Mouse (Mus musculus) intestine, postnatal 0 days (tissue): ENCODE measurements around the gene Klhdc4. TPM values are rescaled to one million over a fixed set of nuclear protein-coding genes. Genes with fewer than 3 reads are reported as not detected.
A peak's percentile ranks its signal among the peaks of the same experiment; 100 is the strongest.

Source experiments
- ATAC-seq: fragments of 200-750 bp; cut with Nextera tagmentation; 2 replicates; pipeline ENCODE4 v1.8.0; 2017; ENCODE audit warnings: mild to moderate bottlenecking, moderate TSS enrichment, moderate library complexity
- H3K27ac ChIP-seq: fragments of 300-500 bp; sonication (generic); 2 replicates; pipeline ENCODE4 v1.5.1; 2014; ENCODE audit warnings: mild to moderate bottlenecking, low read depth, low read length, moderate library complexity
- H3K27me3 ChIP-seq: fragments of 300-500 bp; sonication (generic); replicated peaks from 2 replicates; pipeline ENCODE4 v1.6.1; 2014; ENCODE audit warnings: low read length, mixed read lengths; ENCODE audit not compliant: control insufficient read depth, insufficient read depth
- H3K36me3 ChIP-seq: fragments of 300-500 bp; sonication (generic); 2 replicates; pipeline ENCODE4 v1.6.1; 2014; ENCODE audit warnings: mild to moderate bottlenecking, moderate library complexity; ENCODE audit not compliant: control insufficient read depth, insufficient read depth
- H3K4me1 ChIP-seq: fragments of 300-500 bp; sonication (generic); replicated peaks from 2 replicates; pipeline ENCODE4 v1.6.1; 2014; ENCODE audit warnings: antibody characterized with exemption, low read length, mixed read lengths; ENCODE audit not compliant: control insufficient read depth, insufficient read depth
- H3K4me2 ChIP-seq: fragments of 300-500 bp; sonication (generic); replicated peaks from 2 replicates; pipeline ENCODE4 v1.6.1; 2014; ENCODE audit warnings: low read depth, mild to moderate bottlenecking, moderate library complexity
- H3K4me3 ChIP-seq: fragments of 300-500 bp; sonication (generic); 2 replicates; pipeline ENCODE4 v1.5.1; 2014; ENCODE audit warnings: low read depth, low read length
- H3K9ac ChIP-seq: fragments of 300-500 bp; sonication (generic); 2 replicates; pipeline ENCODE4 v1.6.1; 2014; ENCODE audit warnings: mild to moderate bottlenecking, low read depth, low read length
- H3K9me3 ChIP-seq: fragments of 300-500 bp; sonication (generic); 2 replicates; pipeline ENCODE4 v1.6.1; 2016; ENCODE audit warnings: mixed run types; ENCODE audit not compliant: control insufficient read depth
- CTCF ChIP-seq: sonication (generic); IDR thresholded peaks from 2 replicates; pipeline ENCODE4 v1.5.1; 2016; ENCODE audit warnings: low read depth, mild to moderate bottlenecking, control low read depth, antibody characterized with exemption, moderate library complexity
- WGBS: fragments of 180-500 bp; shearing (Covaris S2); extraction: QIAGEN DNeasy Blood & Tissue Kit; methylation state at CpG from one replicate; pipeline ENCODE4 v1.1.7; 2014; 5-methylcytosine and 5-hydroxymethylcytosine counted together
- polyA plus RNA-seq: library from polyadenylated mRNA; unstranded; fragments of >200 nt; fragmentation: Nextera tagmentation; extraction: Ambion mirVana; gene quantifications from 2 replicates; pipeline ENCODE4 v1.2.1, GENCODE M21; 2015

Klhdc4 gene
- polyA plus RNA-seq, 1 experiment from 2014 or later, result 12.1 TPM

DNA sequence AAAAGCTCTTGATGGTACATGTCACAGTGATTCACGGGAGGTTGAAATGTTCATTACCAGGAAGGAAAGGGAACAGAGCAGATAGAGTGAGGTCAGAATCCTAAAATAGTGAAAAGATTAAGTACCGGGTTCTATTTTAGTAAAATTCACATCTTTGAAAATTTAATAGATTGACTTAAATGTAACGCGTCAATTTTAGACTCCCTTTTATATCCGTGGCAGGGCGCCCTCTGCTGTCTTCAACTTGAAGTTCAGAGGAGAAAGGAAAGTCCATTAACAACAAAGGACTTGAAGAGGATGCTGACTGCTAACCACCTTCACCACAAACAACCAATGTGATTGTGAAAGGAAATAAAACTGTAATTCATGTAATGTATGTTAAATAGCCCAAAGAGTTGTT is 3.1 kb upstream of the Klhdc4 start:
- H3K4me2 ChIP-seq, result no peak overlapping the region
- no peaks in the 10 kb centered on the region for H3K27me3 ChIP-seq
- ATAC-seq, result peak; percentile 28; the same call in 1 of the 2 replicates
- H3K4me1 ChIP-seq, result peaks cover 6% of the 10 kb centered on the region; the same call in 1 of the 2 replicates
- no peak overlapping the region for H3K9ac ChIP-seq
- H3K27ac ChIP-seq, result no peak overlapping the region
- peak; percentile 75 for TF ChIP-seq CTCF
- no peaks in the 10 kb centered on the region for H3K9me3 ChIP-seq
- WGBS, result 15% methylated on average over 6 of the region's 6 CpGs
- no peaks in the 10 kb centered on the region for H3K36me3 ChIP-seq
- no peak overlapping the region for H3K4me3 ChIP-seq

DNA sequence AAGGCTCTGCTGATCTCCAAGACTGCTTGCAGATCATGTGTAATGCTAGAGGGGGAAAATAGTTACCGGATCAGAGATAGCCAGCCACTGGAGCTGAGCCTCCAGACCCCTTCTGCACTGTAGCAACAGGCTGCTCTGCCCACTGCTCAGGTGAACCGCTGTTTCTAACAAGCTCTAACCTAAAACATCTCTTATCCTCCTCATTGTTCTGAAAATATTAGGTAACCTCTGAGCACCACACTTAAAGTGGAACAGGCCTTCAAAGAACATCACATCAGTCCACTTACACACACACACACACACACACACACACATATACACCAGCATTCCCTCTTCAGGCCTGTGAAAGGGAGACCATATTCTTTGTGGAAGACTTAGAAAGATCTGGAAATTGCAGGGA is 2.7 kb upstream of the Klhdc4 start:
- no peaks in the 10 kb centered on the region for H3K27me3 ChIP-seq

DNA sequence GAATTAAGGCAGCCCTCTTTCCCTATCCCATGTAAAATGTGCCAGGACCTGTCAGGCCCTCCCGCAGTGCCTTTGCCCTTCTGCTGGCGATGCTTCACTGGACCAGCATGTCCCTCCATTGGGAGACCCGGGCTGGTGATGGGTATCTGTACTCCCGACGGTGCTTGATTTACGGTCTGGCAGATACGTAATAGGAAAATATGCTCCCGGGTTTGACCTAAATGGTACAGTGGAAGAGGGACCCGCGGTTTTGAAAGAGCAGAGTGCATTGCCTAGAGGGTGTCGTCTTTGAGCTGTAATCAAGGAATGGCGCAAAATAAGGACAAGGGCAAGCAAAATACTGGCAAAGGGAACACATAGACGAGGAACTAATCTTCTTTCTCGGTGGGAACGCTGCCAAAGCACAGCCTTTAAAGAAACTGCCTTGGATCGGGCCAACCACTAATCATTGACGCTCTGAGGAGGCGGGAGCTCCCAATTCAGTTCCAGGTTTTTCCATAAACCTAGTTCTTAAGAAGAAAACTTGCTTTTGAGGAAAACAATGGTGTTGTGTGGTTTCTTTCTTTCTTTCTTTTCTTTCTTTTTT is 501 bp upstream of the Klhdc4 start:
- 16% methylated on average over 18 of the region's 18 CpGs for WGBS
- no peak overlapping the region for H3K27ac ChIP-seq
- peak; percentile 73 for ATAC-seq

More for the DNA sequence above, 2.7 kb upstream of the Klhdc4 start:
- H3K27ac ChIP-seq, result no peak overlapping the region
- no peak for ATAC-seq
- H3K36me3 ChIP-seq, result no peaks in the 10 kb centered on the region
- H3K4me2 ChIP-seq, result no peak overlapping the region
- no peaks in the 10 kb centered on the region for H3K9me3 ChIP-seq
- H3K4me3 ChIP-seq, result no peak overlapping the region
- peaks cover 6% of the 10 kb centered on the region; the same call in 1 of the 2 replicates for H3K4me1 ChIP-seq
- H3K9ac ChIP-seq, result no peak overlapping the region
- WGBS, result 73% methylated on average over 2 of the region's 2 CpGs
- no peak for TF ChIP-seq CTCF

DNA sequence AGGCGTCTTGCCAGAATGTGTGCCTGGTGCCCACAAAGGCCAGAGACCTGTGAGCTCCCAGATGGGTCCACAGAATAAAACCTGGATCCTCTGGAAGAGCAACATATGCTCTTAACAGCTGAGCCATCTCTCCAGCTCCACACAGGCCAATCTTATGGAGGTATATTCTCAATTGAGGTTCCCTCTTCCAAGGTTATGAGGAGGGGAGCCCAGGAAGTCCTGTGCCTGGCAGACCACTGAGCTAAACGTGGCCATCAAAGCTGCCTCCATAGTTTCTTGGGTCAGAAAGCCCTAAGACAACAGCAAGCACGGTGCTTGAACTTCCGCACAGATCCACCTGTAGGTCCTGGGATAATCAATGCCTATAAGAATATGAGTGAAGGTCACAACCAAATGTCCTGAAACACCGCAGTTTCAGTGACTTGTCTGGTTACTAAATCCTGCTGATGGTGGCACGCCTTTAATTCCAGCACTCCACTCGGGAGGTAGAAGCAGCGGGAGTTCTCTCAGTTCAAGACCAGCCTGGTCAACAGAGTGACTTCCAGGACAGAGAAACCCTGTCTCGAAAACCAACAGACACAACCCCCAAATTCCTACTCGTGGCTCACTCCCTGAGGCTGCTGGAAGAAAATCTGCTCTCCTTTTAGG is 869 bp downstream of the Klhdc4 start:
- Histone ChIP-seq H3K4me1 (peaks cover 6% of the 10 kb centered on the region; the same call in 1 of the 2 replicates), H3K27ac (no peak overlapping the region), H3K27me3 (no peaks in the 10 kb centered on the region), H3K9ac (peak overlapping the region; percentile 85), H3K9me3 (no peaks in the 10 kb centered on the region), H3K36me3 (no peaks in the 10 kb centered on the region), H3K4me2 (peak overlapping the region; percentile 93), H3K4me3 (peak overlapping the region; percentile 89)
- 32% methylated on average over 10 of the region's 10 CpGs for WGBS
- TF ChIP-seq CTCF, result no peak
- ATAC-seq, result no peak

More for the DNA sequence above, 501 bp upstream of the Klhdc4 start:
- peak overlapping the region; percentile 89 for H3K4me3 ChIP-seq
- peaks cover 6% of the 10 kb centered on the region; the same call in 1 of the 2 replicates for H3K4me1 ChIP-seq
- no peaks in the 10 kb centered on the region for H3K27me3 ChIP-seq
- TF ChIP-seq CTCF, result no peak
- peak overlapping the region; percentile 85; the same call in 1 of the 2 replicates for H3K9ac ChIP-seq
- H3K4me2 ChIP-seq, result peak overlapping the region; percentile 93
- H3K9me3 ChIP-seq, result no peaks in the 10 kb centered on the region
- H3K36me3 ChIP-seq, result no peaks in the 10 kb centered on the region

DNA sequence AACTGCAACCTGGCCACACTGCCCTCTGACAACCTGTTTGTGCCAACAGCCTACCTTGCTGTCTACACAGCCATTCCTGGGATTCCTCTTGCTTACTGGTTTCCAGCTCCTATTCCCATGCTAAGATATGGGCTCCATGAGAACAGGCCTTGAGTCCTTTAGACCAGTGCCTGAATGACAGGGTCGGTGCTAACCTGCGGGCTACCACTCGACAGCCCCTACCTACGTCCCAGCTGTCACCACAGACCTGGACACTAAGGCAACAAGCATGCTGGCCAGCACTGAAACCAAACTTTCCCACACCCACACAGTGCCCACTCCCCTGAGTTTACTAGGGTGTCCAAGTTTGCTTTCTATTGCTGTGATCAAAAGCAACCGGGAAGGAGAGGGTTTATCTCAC is 1.6 kb downstream of the Klhdc4 start:
- Histone ChIP-seq H3K4me2 (no peak overlapping the region), H3K27me3 (no peaks in the 10 kb centered on the region), H3K9ac (no peak overlapping the region), H3K36me3 (no peaks in the 10 kb centered on the region), H3K4me3 (no peak overlapping the region), H3K27ac (no peak overlapping the region), H3K4me1 (peaks cover 6% of the 10 kb centered on the region; the same call in 1 of the 2 replicates), H3K9me3 (no peaks in the 10 kb centered on the region)
- TF ChIP-seq CTCF, result no peak
- WGBS, result 89% methylated on average over 5 of the region's 5 CpGs
- no peak for ATAC-seq

DNA sequence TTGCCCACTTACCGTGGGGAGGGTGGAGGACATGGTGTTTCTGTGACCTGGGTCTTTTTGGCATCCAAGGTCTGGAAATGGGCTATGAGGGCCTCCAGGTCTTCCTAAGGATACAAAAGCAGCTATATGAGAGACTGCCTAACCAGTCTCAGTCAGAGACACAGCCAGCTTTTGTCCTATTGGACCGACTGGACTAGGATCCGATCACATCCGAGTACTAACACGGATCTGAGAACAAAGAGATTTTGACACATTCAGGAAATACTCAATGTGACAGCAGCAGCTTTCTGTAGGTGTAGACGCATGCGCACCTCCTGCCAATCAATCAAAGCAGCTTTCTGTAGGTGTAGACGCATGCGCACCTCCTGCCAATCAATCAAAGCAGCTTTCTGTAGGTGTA is 7.6 kb downstream of the Klhdc4 start:
- no peak overlapping the region for H3K4me2 ChIP-seq
- H3K9me3 ChIP-seq, result no peaks in the 10 kb centered on the region
- H3K36me3 ChIP-seq, result peaks cover 22% of the 10 kb centered on the region; the same call in 1 of the 2 replicates
- H3K27me3 ChIP-seq, result no peaks in the 10 kb centered on the region
- no peak for TF ChIP-seq CTCF
- no peak for ATAC-seq
- H3K4me3 ChIP-seq, result no peak overlapping the region
- 91% methylated on average over 9 of the region's 9 CpGs for WGBS
- no peaks in the 10 kb centered on the region for H3K4me1 ChIP-seq
- no peak overlapping the region for H3K9ac ChIP-seq
- no peak overlapping the region for H3K27ac ChIP-seq
